Mouse (Mus musculus): ENCODE results near the gene Lpp. TPM values are rescaled to one million over a fixed set of nuclear protein-coding genes. Genes with fewer than 3 reads are reported as not detected.

Gene Lpp
- total and polyA plus RNA-seq, 2 experiments from 2014 or later, result 8.4 to 13.1 TPM

DNA sequence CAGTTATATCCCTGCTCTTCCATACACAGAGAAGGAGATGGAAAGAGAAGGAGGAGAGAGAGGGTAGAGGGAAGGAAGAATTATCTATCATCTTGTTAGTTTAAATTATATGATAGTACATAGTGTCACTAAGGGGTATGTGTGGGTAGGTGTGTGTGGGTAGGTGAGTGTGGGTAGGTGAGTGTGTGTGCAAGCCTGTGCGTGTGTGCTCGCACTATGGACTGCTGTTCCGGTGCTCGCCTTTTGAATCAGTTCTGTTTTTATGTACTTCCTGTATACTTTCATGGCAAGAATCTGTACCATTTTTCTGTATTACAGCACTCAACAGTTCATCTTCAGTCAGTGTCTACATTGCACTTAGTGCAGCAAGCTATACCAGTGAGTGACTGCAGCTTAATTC, 85.5 kb downstream of the Lpp start:
- TF ChIP-seq CTCF (IDR thresholded peaks at IDR 0.05; ENCODE audit: low read depth), result no peak
- Histone ChIP-seq H3K27me3 (ENCODE audit: insufficient read depth, low read length) (no peaks in the 10 kb centered on the region), H3K4me1 (ENCODE audit: insufficient read depth, low read length) (0 out of 2 replicates have a peak, but pooled peaks cover 5% of the 10 kb centered on the region), H3K27ac (no peak overlapping the region), H3K9me3 (ENCODE audit: low read length) (no peaks in the 10 kb centered on the region), H3K4me2 (ENCODE audit: low read depth, low read length) (no peak overlapping the region), H3K4me3 (ENCODE audit: low read length) (no peak overlapping the region), H3K9ac (replicated peaks; ENCODE audit: low read length) (no peak overlapping the region), H3K36me3 (ENCODE audit: insufficient read depth, low read length) (no peaks in the 10 kb centered on the region)
- 96% methylated on average over 4 of the region's 4 CpGs for WGBS
- ATAC-seq (no peak), DNase-seq (ENCODE audit: low spot score) (no peak)

DNA sequence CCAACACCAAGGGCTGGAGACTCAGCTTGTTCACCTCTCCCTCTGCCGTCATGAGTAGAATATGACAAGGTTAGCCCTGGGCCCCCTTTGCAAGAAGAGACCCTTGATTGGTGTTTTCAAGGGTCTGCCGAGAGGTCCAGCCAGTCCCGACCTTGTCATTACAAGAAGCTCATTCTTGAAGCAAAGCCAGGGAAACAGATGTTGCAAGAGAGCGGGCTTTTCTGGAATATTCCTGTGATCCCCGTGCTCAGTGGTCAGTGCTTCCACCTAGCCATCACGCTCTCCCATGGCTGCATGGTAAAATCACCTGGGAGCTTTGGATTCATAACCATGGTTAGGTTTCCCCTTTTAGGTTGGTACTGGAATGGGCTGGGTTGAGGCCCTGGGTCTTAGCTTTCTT, 89.3 kb downstream of the Lpp start:
- H3K36me3 ChIP-seq (ENCODE audit: insufficient read depth, low read length), result no peaks in the 10 kb centered on the region
- H3K27ac ChIP-seq, result no peak overlapping the region
- 83% methylated on average over 6 of the region's 6 CpGs for WGBS
- H3K9me3 ChIP-seq (ENCODE audit: low read length), result 0 out of 2 replicates have a peak, but pooled peaks cover 2% of the 10 kb centered on the region
- no peak for DNase-seq (ENCODE audit: low spot score)
- no peak overlapping the region for H3K4me3 ChIP-seq (ENCODE audit: low read length)
- no peak for ATAC-seq
- H3K4me1 ChIP-seq (ENCODE audit: insufficient read depth, low read length), result peaks cover 5% of the 10 kb centered on the region; the same call in 1 of the 2 replicates
- TF ChIP-seq CTCF (IDR thresholded peaks at IDR 0.05; ENCODE audit: low read depth), result no peak
- H3K4me2 ChIP-seq (ENCODE audit: low read depth, low read length), result no peak overlapping the region
- H3K27me3 ChIP-seq (ENCODE audit: insufficient read depth, low read length), result no peaks in the 10 kb centered on the region
- H3K9ac ChIP-seq (replicated peaks; ENCODE audit: low read length), result no peak overlapping the region

DNA sequence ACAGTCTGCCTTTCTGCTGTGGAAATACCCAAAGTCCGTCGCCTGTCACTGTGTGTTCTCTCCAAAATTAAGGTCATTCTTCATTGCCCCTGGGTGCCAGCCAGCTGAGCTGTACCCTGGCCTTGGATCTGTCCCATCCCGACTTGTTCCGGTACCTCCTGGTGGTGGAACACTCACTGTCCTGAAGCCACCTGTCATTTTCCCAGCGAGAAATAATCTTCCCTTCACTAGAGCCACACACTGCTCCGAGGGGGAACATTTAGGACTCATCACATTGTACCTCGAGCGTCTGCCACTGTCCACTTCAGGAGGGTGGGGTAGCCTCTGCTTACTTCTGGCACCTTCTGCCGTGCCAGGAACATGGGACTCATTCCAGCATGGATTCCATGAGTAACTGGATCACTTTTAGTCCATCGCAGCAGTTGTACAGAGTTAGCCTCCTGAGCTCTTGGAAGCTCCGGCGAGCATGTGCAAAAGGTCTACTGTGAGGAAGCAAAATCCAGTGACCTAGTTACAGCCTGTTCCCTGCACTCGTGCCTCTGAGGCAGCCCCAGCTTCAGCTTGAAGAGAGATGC, 90.3 kb downstream of the Lpp start:
- DNase-seq (ENCODE audit: low spot score), result no peak
- peak; percentile 4; the same call in 1 of the 2 replicates for TF ChIP-seq CTCF (IDR thresholded peaks at IDR 0.05; ENCODE audit: low read depth)
- Histone ChIP-seq H3K4me2 (ENCODE audit: low read depth, low read length) (no peak overlapping the region), H3K9me3 (ENCODE audit: low read length) (0 out of 2 replicates have a peak, but pooled peaks cover 2% of the 10 kb centered on the region), H3K9ac (replicated peaks; ENCODE audit: low read length) (no peak overlapping the region), H3K27ac (peak overlapping the region; percentile 36; the same call in 1 of the 2 replicates), H3K27me3 (ENCODE audit: insufficient read depth, low read length) (no peaks in the 10 kb centered on the region), H3K4me3 (ENCODE audit: low read length) (no peak overlapping the region), H3K36me3 (ENCODE audit: insufficient read depth, low read length) (no peaks in the 10 kb centered on the region), H3K4me1 (ENCODE audit: insufficient read depth, low read length) (peaks cover 5% of the 10 kb centered on the region; the same call in 1 of the 2 replicates)
- WGBS, result 57% methylated on average over 13 of the region's 13 CpGs
- peak; percentile 27; the same call in 1 of the 2 replicates for ATAC-seq

DNA sequence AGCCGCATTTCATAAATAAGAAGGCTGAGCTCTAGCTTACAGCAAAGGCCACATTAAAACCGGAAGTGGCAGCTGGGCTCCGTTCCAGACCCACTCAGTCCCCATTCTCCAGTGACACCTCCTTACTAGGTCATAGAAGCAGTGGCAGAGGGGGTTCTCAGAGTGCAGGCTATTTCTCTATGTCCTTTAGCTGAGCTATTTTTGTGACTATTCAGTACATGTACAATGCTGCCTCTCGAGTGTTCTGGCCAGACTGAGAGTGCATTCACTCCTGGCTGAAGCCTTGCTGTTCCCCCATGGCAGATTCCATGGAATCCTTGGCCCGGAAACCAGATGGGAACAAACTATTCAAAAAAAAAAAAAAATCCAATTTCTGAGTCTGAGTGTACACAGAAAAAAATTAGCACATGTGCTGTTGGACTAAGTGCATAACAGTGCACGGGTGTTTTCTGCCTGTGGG, 94.5 kb downstream of the Lpp start:
- no peak overlapping the region for H3K9ac ChIP-seq (replicated peaks; ENCODE audit: low read length)
- H3K4me1 ChIP-seq (ENCODE audit: insufficient read depth, low read length), result peaks cover 22% of the 10 kb centered on the region
- WGBS, result 39% methylated on average over 6 of the region's 6 CpGs
- no peaks in the 10 kb centered on the region for H3K36me3 ChIP-seq (ENCODE audit: insufficient read depth, low read length)
- no peak overlapping the region for H3K4me3 ChIP-seq (ENCODE audit: low read length)
- peak; percentile 60 for DNase-seq (ENCODE audit: low spot score)
- H3K4me2 ChIP-seq (ENCODE audit: low read depth, low read length), result no peak overlapping the region
- no peaks in the 10 kb centered on the region for H3K27me3 ChIP-seq (ENCODE audit: insufficient read depth, low read length)
- H3K9me3 ChIP-seq (ENCODE audit: low read length), result 0 out of 2 replicates have a peak, but pooled peaks cover 2% of the 10 kb centered on the region
- peak overlapping the region; percentile 51; the same call in 1 of the 2 replicates for H3K27ac ChIP-seq
- TF ChIP-seq CTCF (IDR thresholded peaks at IDR 0.05; ENCODE audit: low read depth), result peak; percentile 25; the same call in 1 of the 2 replicates
- ATAC-seq, result peak; percentile 65; the same call in 1 of the 2 replicates

DNA sequence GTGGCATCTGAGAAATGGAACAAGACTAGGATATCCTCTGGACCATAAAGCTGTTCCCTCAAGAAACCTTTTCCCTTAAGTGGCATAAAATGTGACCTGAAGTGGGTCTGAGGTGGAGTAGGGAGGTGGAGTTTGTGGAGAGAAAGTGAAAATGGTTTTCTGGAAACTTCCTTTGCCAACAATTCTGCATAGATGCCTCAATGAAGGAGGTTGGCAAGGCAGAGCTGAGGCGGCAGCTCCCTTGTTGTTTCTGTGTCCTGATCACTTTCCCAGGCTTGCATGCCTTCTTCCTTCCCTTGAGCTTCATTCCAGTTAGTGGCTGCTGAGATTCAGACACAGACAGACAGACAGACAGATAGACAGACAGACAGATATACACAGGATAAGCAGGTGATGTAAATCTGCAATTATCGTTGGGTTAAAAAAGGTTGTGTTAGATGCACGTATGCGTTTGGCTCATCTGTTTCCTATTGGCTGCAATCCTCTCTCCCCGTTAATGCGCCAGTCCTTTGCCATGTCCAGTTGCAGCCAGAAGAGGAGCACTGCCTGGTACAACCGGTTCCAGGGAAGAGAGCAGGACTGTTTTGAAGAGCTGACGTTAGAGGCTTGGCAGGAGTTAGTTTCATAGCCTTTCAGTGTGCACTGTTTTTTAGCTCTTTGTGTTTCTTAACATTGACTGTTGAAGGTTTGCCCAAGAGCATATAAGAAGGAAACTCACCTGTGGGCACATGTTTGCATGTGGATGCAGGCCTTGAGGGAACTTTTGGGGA, 96.4 kb downstream of the Lpp start:
- peak; percentile 28; the same call in 1 of the 2 replicates for TF ChIP-seq CTCF (IDR thresholded peaks at IDR 0.05; ENCODE audit: low read depth)
- ATAC-seq, result no peak
- 0 out of 2 replicates have a peak, but pooled peaks cover 2% of the 10 kb centered on the region for H3K9me3 ChIP-seq (ENCODE audit: low read length)
- no peak overlapping the region for H3K4me2 ChIP-seq (ENCODE audit: low read depth, low read length)
- H3K4me1 ChIP-seq (ENCODE audit: insufficient read depth, low read length), result peaks cover 17% of the 10 kb centered on the region
- no peaks in the 10 kb centered on the region for H3K27me3 ChIP-seq (ENCODE audit: insufficient read depth, low read length)
- WGBS, result 82% methylated on average over 8 of the region's 8 CpGs
- no peak for DNase-seq (ENCODE audit: low spot score)
- no peak overlapping the region for H3K4me3 ChIP-seq (ENCODE audit: low read length)
- H3K36me3 ChIP-seq (ENCODE audit: insufficient read depth, low read length), result no peaks in the 10 kb centered on the region
- H3K27ac ChIP-seq, result no peak overlapping the region
- H3K9ac ChIP-seq (replicated peaks; ENCODE audit: low read length), result no peak overlapping the region

DNA sequence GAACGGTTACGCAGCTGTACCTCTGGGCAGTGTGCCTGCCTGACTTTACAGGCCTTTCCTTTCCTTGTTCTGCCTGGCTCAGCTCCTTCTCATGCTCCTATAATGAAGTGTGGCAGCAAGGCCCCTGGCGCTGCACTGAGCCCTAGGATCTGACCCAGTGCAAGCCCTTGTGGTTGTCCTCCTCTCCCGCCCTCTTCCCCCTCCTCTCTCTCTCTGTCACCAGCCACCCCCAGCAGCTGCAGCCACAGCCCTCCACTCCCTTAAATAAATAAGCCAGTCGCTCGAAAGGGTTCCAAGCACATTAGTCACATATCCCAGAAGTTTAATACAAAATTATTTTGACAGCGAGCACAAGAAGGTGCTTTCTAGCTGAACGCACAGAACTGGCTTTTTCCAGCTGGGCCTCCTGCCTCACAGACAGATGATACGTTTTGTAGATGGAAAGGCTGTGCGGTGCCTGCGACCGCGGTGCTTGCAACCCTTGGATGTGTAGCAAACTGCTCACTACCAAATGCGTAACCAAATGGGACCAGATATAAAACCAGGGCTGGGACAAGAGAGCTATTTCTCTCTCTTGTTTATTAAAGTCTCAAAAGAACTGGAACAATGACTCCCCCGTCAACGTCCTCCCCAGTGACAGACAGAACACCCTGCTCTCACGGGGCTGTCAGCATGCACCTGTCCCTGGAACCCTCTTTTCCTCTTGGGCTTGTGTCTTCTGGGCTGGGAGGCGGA, 97.6 kb downstream of the Lpp start:
- peak; percentile 57; the same call in 1 of the 2 replicates for ATAC-seq
- WGBS, result 32% methylated on average over 18 of the region's 18 CpGs
- TF ChIP-seq CTCF (IDR thresholded peaks at IDR 0.05; ENCODE audit: low read depth), result no peak

More for the DNA sequence above, 97.6 kb downstream of the Lpp start:
- Histone ChIP-seq H3K36me3 (ENCODE audit: insufficient read depth, low read length) (no peaks in the 10 kb centered on the region), H3K9me3 (ENCODE audit: low read length) (no peaks in the 10 kb centered on the region), H3K4me1 (ENCODE audit: insufficient read depth, low read length) (peaks cover 17% of the 10 kb centered on the region), H3K9ac (replicated peaks; ENCODE audit: low read length) (peak overlapping the region; percentile 24), H3K4me2 (ENCODE audit: low read depth, low read length) (0 out of 2 replicates have a peak overlapping the region, but pooled peaks have one; percentile 6), H3K4me3 (ENCODE audit: low read length) (no peak overlapping the region), H3K27ac (peak overlapping the region; percentile 58), H3K27me3 (ENCODE audit: insufficient read depth, low read length) (no peaks in the 10 kb centered on the region)
- DNase-seq (ENCODE audit: low spot score), result peak; percentile 56

Measured in hindbrain, postnatal 0 days (tissue).